Mouse (Mus musculus) fat pad, adult 2 months (tissue): ENCODE measurements around the gene Chaf1b.

ENCODE experiments used
- DNase-seq: peaks from one replicate; pipeline ENCODE4 v3.0.0-alpha.2; 2011; ENCODE audit warnings: low read depth, low spot score; ENCODE audit errors: extremely low read depth

Chaf1b gene

GRCm38 (mm10) chr16:93883423-93884085, at the start of gene Chaf1b:
Gene Chaf1b (plus strand): TSS chr16:93883901.
- peak; percentile 66 for DNase-seq

GRCm38 (mm10) chr16:93834076-93834475, 49.6 kb upstream of the Chaf1b start:
- no peak for DNase-seq

- no peak for DNase-seq
Measured at GRCm38 (mm10) chr16:93839049-93839448, 44.7 kb upstream of the Chaf1b start.

GRCm38 (mm10) chr16:93850527-93850926, 33.2 kb upstream of the Chaf1b start:
- DNase-seq: no peak

- peak; percentile 47 for DNase-seq
Measured at GRCm38 (mm10) chr16:93859967-93860366, 23.7 kb upstream of the Chaf1b start.

GRCm38 (mm10) chr16:93860686-93861085, 23.0 kb upstream of the Chaf1b start:
- DNase-seq: no peak

- DNase-seq: no peak
Measured at GRCm38 (mm10) chr16:93874841-93875240, 8.9 kb upstream of the Chaf1b start.

GRCm38 (mm10) chr16:93877612-93878380, 5.9 kb upstream of the Chaf1b start:
- no peak for DNase-seq

GRCm38 (mm10) chr16:93884086-93884721, 503 bp downstream of the Chaf1b start:
- DNase-seq: peak; percentile 5

GRCm38 (mm10) chr16:93884722-93885113, 1.0 kb downstream of the Chaf1b start:
- no peak for DNase-seq

- DNase-seq: no peak
Measured at GRCm38 (mm10) chr16:93888481-93888880, 4.8 kb downstream of the Chaf1b start.

GRCm38 (mm10) chr16:93890948-93891604, 7.4 kb downstream of the Chaf1b start:
- no peak for DNase-seq

GRCm38 (mm10) chr16:93893285-93893684, 9.6 kb downstream of the Chaf1b start:
- no peak for DNase-seq

- no peak for DNase-seq
Measured at GRCm38 (mm10) chr16:93903027-93903426, 19.3 kb downstream of the Chaf1b start.

- DNase-seq: no peak
Measured at GRCm38 (mm10) chr16:93906156-93907014, 22.7 kb downstream of the Chaf1b start.

- no peak for DNase-seq
Measured at GRCm38 (mm10) chr16:93907761-93908160, 24.1 kb downstream of the Chaf1b start.

- DNase-seq: no peak
Measured at GRCm38 (mm10) chr16:93908196-93908595, 24.5 kb downstream of the Chaf1b start.

GRCm38 (mm10) chr16:93909936-93910335, 26.2 kb downstream of the Chaf1b start:
- no peak for DNase-seq

- DNase-seq: no peak
Measured at GRCm38 (mm10) chr16:93910735-93911665, 27.3 kb downstream of the Chaf1b start.
